Mouse (Mus musculus) kidney, adult 2 months (tissue): Measurements from ENCODE around the gene Snd1. TPM values are rescaled to one million over a fixed set of nuclear protein-coding genes. Genes with fewer than 3 reads are reported as not detected.
A peak's percentile ranks its signal among the peaks of the same experiment; 100 is the strongest.

Experiments
- DNase-seq: peaks from one replicate; pipeline ENCODE4 v3.0.0; 2021
- H3K27ac ChIP-seq: fragments of 200-500 bp; 2 replicates; pipeline ENCODE4 v1.5.1; 2012; ENCODE audit warnings: low read depth, low read length, control low read depth, inconsistent platforms; ENCODE audit not compliant: insufficient read depth
- H3K27me3 ChIP-seq: fragments of 200-500 bp; replicated peaks from 2 replicates; pipeline ENCODE4 v1.6.1; 2012; ENCODE audit warnings: mild to moderate bottlenecking, moderate library complexity, low read length, inconsistent platforms; ENCODE audit not compliant: control insufficient read depth, insufficient read depth
- H3K36me3 ChIP-seq: fragments of 200-500 bp; 2 replicates; pipeline ENCODE4 v1.6.1; 2012; ENCODE audit warnings: mild to moderate bottlenecking, moderate library complexity, low read length, inconsistent platforms; ENCODE audit not compliant: control insufficient read depth, insufficient read depth
- H3K4me1 ChIP-seq: fragments of 200-500 bp; 2 replicates; pipeline ENCODE4 v1.6.1; 2011; ENCODE audit warnings: low read length; ENCODE audit not compliant: control insufficient read depth, insufficient read depth
- H3K4me3 ChIP-seq: fragments of 200-500 bp; 2 replicates; pipeline ENCODE4 v1.5.1; 2011; ENCODE audit warnings: mild to moderate bottlenecking, low read depth, low read length, control low read depth; ENCODE audit not compliant: insufficient read depth
- CTCF ChIP-seq: fragments of 200-500 bp; conservative IDR thresholded peaks from 2 replicates; pipeline ENCODE4 v1.5.1; 2011; ENCODE audit warnings: low read depth, mild to moderate bottlenecking, control low read depth, low read length, moderate library complexity, mixed read lengths; ENCODE audit not compliant: insufficient read depth, insufficient read length
- POLR2A ChIP-seq: fragments of 200-500 bp; IDR thresholded peaks from one replicate; pipeline ENCODE4 v1.6.1; 2011; ENCODE audit warnings: low read depth, low read length, control low read depth
- WGBS: fragments of 180-500 bp; shearing (Covaris S2); methylation state at CpG from one replicate; pipeline ENCODE4 v1.1.7; 2018; 5-methylcytosine and 5-hydroxymethylcytosine counted together
- polyA plus RNA-seq: library from polyadenylated mRNA; depleted of rRNA; stranded (reverse); fragments of >200 nt; gene quantifications from 2 replicates; pipeline ENCODE4 v1.2.3, GENCODE M21; 2012

The Snd1 gene
- polyA plus RNA-seq, 1 experiment: 41.0 TPM

DNA sequence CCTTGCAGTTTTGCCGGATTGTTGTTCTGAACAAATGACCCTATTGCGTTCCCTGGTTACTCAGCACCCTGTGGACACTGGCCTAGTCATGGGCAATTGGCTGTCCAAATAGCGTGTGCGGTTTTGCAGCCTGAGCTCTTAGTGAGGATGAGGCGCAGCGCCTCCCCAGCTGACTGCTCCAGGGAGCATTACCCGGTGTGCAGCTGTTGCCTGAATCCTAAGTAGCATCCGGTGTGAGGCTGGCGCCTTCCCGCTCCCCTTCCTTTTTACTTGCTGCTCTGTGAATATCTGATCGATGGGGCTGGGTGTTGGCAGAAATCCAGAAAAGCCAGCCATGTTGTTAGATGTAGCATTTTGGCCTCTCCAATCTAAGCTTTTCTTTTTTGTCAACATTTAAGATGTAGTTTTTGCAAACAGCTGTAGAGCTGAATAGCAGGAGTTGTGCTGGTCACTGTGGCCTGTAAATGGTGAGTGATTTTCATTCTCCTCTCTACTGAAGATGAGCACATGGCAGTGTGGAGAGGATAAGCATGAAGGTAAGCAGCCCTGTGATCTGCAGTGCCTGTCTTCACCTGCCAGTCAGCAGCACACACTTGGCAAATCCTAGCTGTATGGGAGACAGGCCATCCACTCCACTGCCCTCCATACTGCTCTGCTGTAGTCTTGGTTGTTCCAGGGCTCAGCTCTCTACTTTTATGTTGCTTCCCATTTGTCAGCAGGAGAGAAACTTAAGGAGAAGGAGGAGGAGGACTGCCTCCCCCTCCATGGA is 98.2 kb downstream of the Snd1 start:
- peaks cover 3% of the 10 kb centered on the region; the same call in 1 of the 2 replicates for H3K4me1 ChIP-seq
- WGBS: 55% methylated on average over 11 of the region's 11 CpGs
- H3K4me3 ChIP-seq: no peak overlapping the region
- H3K36me3 ChIP-seq: no peaks in the 10 kb centered on the region
- no peaks in the 10 kb centered on the region for H3K27me3 ChIP-seq
- H3K27ac ChIP-seq: no peak overlapping the region
- TF ChIP-seq CTCF: no peak
- TF ChIP-seq POLR2A: no peak
- peak; percentile 31 for DNase-seq

DNA sequence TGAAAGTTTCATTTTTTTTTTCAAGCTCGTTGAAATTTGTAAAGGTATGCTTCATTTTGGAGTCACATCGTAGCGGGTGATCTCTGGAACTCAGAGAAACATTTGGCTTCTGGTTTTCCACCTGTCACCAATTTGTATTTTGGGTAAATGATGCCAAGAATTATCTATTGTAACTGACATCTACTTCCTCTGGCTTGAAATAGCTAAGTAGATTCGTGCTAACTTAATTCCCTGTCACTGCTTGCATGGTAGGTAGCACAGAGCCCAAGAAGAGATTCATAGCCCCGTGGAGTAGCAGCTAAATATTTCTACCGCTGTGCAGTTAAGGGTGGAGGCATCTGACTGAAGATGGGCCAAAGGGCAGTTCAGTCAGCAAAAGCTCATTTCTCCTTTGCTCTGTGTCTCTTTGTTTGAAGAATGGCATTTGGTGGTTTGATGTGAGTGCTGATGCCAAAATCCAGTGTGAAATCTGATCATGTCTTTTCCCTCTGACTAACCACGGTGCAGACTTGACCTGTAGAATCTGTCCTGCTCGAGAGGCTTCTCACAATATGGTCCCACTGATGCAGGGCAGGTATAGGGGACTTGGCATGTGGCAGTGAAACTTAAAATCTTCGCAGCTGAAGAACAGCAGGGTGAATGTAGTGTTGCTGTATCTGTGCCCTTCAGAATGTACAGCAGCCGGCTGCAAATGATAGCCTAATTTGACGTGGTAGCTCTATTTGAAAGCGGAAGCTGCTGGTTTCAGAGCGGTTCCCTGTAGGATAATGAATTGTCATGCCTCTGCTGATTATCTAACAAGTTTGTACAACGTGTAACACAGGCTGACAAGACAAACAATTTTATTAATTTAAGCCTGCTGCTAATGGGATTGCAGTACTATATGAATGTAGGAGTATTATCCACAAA is 101.7 kb downstream of the Snd1 start:
- WGBS: 50% methylated on average over 14 of the region's 14 CpGs
- no peaks in the 10 kb centered on the region for H3K27me3 ChIP-seq
- no peak overlapping the region for H3K4me3 ChIP-seq
- peaks cover 3% of the 10 kb centered on the region; the same call in 1 of the 2 replicates for H3K4me1 ChIP-seq
- TF ChIP-seq CTCF (no peak), POLR2A (no peak)
- H3K36me3 ChIP-seq: no peaks in the 10 kb centered on the region
- peak; percentile 48 for DNase-seq
- H3K27ac ChIP-seq: no peak overlapping the region

DNA sequence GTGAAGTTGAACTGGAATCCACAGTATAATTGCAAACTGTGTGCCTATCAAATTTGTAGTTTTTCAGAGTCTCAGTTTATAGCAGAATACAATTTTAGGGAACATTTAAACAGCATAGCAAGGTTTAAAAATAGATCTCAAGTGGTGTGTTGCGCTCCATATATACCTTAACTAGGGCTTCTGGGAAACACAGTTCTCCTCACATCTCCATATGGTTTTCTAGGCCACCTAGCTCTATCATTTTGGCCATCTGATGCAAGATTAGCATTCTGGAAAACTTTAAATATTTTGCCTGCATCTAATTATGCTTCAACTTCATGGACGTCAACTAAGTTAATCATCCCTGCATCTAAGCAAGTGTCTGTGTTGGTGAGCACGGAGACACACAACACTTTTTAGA is 107.9 kb downstream of the Snd1 start:
- no peaks in the 10 kb centered on the region for H3K36me3 ChIP-seq
- no peak overlapping the region for H3K27ac ChIP-seq
- WGBS: 94% methylated on average over 3 of the region's 3 CpGs
- no peaks in the 10 kb centered on the region for H3K27me3 ChIP-seq
- no peak for DNase-seq
- no peaks in the 10 kb centered on the region for H3K4me1 ChIP-seq
- TF ChIP-seq POLR2A (no peak), CTCF (no peak)
- no peak overlapping the region for H3K4me3 ChIP-seq

DNA sequence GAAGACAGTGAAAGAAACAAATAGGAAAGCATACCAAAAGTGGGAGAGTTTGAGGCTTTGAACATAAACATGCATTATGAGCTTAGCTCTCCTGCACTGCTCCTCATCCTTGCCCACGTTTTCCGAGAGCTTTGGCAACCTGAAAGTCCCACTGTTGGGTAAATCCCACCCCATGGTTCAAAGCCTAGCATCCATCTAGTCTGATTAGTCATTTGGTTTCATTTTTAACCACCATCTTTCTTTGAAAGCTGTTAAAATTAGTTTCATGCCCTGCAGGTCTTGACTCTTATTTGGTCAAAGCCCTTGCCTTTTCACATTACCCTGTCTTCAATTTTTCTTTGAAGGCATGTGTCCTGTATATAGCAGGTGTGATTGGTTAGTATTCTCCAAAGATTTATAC is 108.5 kb downstream of the Snd1 start:
- no peak for DNase-seq
- TF ChIP-seq POLR2A (no peak), CTCF (no peak)
- WGBS: 94% methylated on average over 2 of the region's 2 CpGs

DNA sequence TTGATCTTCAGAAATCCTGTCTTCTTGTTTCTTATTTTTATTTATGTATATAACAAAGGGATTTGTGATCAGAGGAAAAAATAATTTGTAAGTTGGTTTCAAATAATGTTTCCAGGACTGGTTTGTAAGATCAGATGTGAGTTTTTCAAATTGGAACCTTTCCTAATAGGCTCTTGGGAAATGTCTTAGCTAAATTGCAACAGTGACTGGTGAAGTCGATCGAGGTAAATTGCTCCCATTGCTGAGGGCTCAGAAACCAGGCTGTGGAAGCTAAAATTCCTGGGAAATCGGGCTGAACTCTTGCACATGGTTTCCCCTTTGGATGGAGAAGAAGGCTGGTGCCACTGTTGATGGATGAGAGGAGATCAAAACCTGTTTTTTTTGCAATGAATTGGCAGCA is 111.9 kb downstream of the Snd1 start:
- no peak for DNase-seq
- no peaks in the 10 kb centered on the region for H3K36me3 ChIP-seq
- H3K4me3 ChIP-seq: no peak overlapping the region
- TF ChIP-seq POLR2A: no peak
- TF ChIP-seq CTCF: no peak
- no peaks in the 10 kb centered on the region for H3K4me1 ChIP-seq
- no peaks in the 10 kb centered on the region for H3K27me3 ChIP-seq
- H3K27ac ChIP-seq: no peak overlapping the region
- 79% methylated on average over 3 of the region's 3 CpGs for WGBS

More for the DNA sequence above, 108.5 kb downstream of the Snd1 start:
- Histone ChIP-seq H3K27me3 (no peaks in the 10 kb centered on the region), H3K4me1 (no peaks in the 10 kb centered on the region), H3K27ac (no peak overlapping the region), H3K36me3 (no peaks in the 10 kb centered on the region), H3K4me3 (no peak overlapping the region)

DNA sequence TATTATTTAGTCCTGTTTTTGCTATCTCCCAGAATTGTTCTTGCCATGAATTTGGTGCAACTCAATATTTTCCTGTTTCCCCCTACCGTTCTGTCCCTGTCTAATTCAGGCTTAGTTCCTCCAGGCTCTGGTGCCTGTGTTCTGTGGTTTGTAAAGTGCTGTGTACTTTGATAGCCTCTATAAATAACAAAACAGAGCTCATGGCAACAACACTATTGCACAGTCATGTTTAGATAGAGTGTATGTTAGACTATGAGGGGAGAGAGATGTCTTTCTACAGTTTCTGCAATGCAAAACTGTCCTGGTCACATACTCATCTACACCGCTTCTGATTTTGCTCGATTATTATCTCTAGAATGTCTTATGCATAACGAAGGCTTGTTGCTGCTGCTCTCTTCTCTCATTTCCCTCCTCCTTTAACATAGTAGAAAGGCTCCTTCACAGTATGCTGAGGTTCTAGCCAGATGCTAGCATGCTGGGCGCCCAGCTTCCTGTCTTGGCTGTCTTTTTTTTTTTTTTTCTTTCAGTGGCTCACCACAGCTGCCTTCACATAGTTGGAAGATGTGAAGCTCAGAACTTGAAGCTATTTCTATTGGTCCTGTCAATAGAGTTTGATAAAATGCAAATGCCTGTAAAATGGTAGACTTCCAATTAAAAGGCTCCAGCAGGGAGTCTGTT is 113.7 kb downstream of the Snd1 start:
- H3K27ac ChIP-seq: no peak overlapping the region
- TF ChIP-seq CTCF (no peak), POLR2A (no peak)
- no peak for DNase-seq
- H3K27me3 ChIP-seq: no peaks in the 10 kb centered on the region
- H3K4me1 ChIP-seq: no peaks in the 10 kb centered on the region
- WGBS: 91% methylated on average over 5 of the region's 5 CpGs
- H3K36me3 ChIP-seq: no peaks in the 10 kb centered on the region
- no peak overlapping the region for H3K4me3 ChIP-seq
